Mouse (Mus musculus): ENCODE measurements around the gene Tmem97. TPM values are rescaled to one million over a fixed set of nuclear protein-coding genes. Genes with fewer than 3 reads are reported as not detected.

Tmem97 gene
- polyA plus RNA-seq, 1 experiment from 2014 or later, result 63.9 TPM

Other genes starting within 250 kb of the Tmem97 start
- gene Spag5, start 249.2 kb downstream of the Tmem97 start, polyA plus RNA-seq (2016; fragmentation: Nextera tagmentation; extraction: Ambion mirVana), result 55.3 and 63.6 TPM in 2 replicates
- gene Aldoc, start 227.8 kb downstream of the Tmem97 start, polyA plus RNA-seq (2016; fragmentation: Nextera tagmentation; extraction: Ambion mirVana), result 4.0 and 5.0 TPM in 2 replicates
- gene Pigs, start 222.4 kb downstream of the Tmem97 start, polyA plus RNA-seq (2016; fragmentation: Nextera tagmentation; extraction: Ambion mirVana), result 68.8 and 72.5 TPM in 2 replicates
- 94.8 and 96.3 TPM in 2 replicates for gene Unc119, start 207.3 kb downstream of the Tmem97 start, polyA plus RNA-seq (2016; fragmentation: Nextera tagmentation; extraction: Ambion mirVana)
- gene Foxn1, start 164.2 kb downstream of the Tmem97 start, polyA plus RNA-seq (2016; fragmentation: Nextera tagmentation; extraction: Ambion mirVana), result not detected in 2 replicates
- not detected in 2 replicates for gene Slc13a2, start 128.6 kb downstream of the Tmem97 start, polyA plus RNA-seq (2016; fragmentation: Nextera tagmentation; extraction: Ambion mirVana)
- 15.0 and 17.1 TPM in 2 replicates for gene Slc46a1, start 85.1 kb downstream of the Tmem97 start, polyA plus RNA-seq (2016; fragmentation: Nextera tagmentation; extraction: Ambion mirVana)
- 2.8 TPM in 2 replicates for gene Sarm1, start 53.0 kb downstream of the Tmem97 start, polyA plus RNA-seq (2016; fragmentation: Nextera tagmentation; extraction: Ambion mirVana)
- 0.26 and 0.28 TPM in 2 replicates for gene Vtn, start 51.7 kb downstream of the Tmem97 start, polyA plus RNA-seq (2016; fragmentation: Nextera tagmentation; extraction: Ambion mirVana)
- not detected in 2 replicates for gene Sebox, start 47.3 kb downstream of the Tmem97 start, polyA plus RNA-seq (2016; fragmentation: Nextera tagmentation; extraction: Ambion mirVana)
- gene Tmem199, start 38.6 kb downstream of the Tmem97 start, polyA plus RNA-seq (2016; fragmentation: Nextera tagmentation; extraction: Ambion mirVana), result 51.9 and 56.1 TPM in 2 replicates
- 176 and 180 TPM in 2 replicates for gene Poldip2, start 38.6 kb downstream of the Tmem97 start, polyA plus RNA-seq (2016; fragmentation: Nextera tagmentation; extraction: Ambion mirVana)
- gene Tnfaip1, start 14.4 kb downstream of the Tmem97 start, polyA plus RNA-seq (2016; fragmentation: Nextera tagmentation; extraction: Ambion mirVana), result 70.4 and 72.5 TPM in 2 replicates
- gene Ift20, start 14.4 kb downstream of the Tmem97 start, polyA plus RNA-seq (2016; fragmentation: Nextera tagmentation; extraction: Ambion mirVana), result 129 and 132 TPM in 2 replicates
- 10.8 and 11.6 TPM in 2 replicates for gene Nlk, start 146.6 kb upstream of the Tmem97 start, polyA plus RNA-seq (2016; fragmentation: Nextera tagmentation; extraction: Ambion mirVana)
- gene Ccnq, start 201.0 kb upstream of the Tmem97 start, polyA plus RNA-seq (2016; fragmentation: Nextera tagmentation; extraction: Ambion mirVana), result 37.6 and 40.2 TPM in 2 replicates